Mouse (Mus musculus) lung, embryonic 14.5 days (tissue): ENCODE measurements at regions not wholly inside any gene's neighbourhood (a gene's known extent, or its start where the extent isn't known, plus 50 kb on each side); places are given as distances from the start of the nearest gene placed in this dataset.
A peak's percentile ranks its signal among the peaks of the same experiment; 100 is the strongest.
"Not testable (repeated sequence)": the region's sequence is repeated elsewhere in the genome, so short reads cannot be mapped to it uniquely, and the experiment has no call there.

ENCODE experiments used
- ATAC-seq: fragments of 200-750 bp; cut with Nextera tagmentation; 2 replicates; pipeline ENCODE4 v1.8.0; 2017; ENCODE audit warnings: mild to moderate bottlenecking, moderate TSS enrichment, moderate library complexity; ENCODE audit not compliant: insufficient read depth
- DNase-seq: peaks from one replicate; pipeline ENCODE4 v3.0.0-alpha.2; 2015
- H3K27ac ChIP-seq: fragments of 300-500 bp; sonication (generic); 2 replicates; pipeline ENCODE4 v1.5.1; 2014; ENCODE audit warnings: low read depth, mild to moderate bottlenecking, moderate library complexity
- H3K27me3 ChIP-seq: fragments of 300-500 bp; sonication (generic); 2 replicates; pipeline ENCODE4 v1.6.1; 2014; ENCODE audit warnings: low read length, control low read depth; ENCODE audit not compliant: insufficient read depth
- H3K36me3 ChIP-seq: fragments of 300-500 bp; sonication (generic); 2 replicates; pipeline ENCODE4 v1.6.1; 2014; ENCODE audit warnings: control low read depth; ENCODE audit not compliant: insufficient read depth
- H3K4me1 ChIP-seq: fragments of 300-500 bp; sonication (generic); 2 replicates; pipeline ENCODE4 v1.6.1; 2014; ENCODE audit warnings: antibody characterized with exemption, control low read depth; ENCODE audit not compliant: insufficient read depth
- H3K4me2 ChIP-seq: fragments of 300-500 bp; sonication (generic); 2 replicates; pipeline ENCODE4 v1.6.1; 2014; ENCODE audit warnings: mild to moderate bottlenecking
- H3K4me3 ChIP-seq: fragments of 300-500 bp; sonication (generic); 2 replicates; pipeline ENCODE4 v1.5.1; 2014; ENCODE audit warnings: low read depth, low read length
- H3K9ac ChIP-seq: fragments of 300-500 bp; sonication (generic); 2 replicates; pipeline ENCODE4 v1.6.1; 2014
- H3K9me3 ChIP-seq: fragments of 300-500 bp; sonication (generic); 2 replicates; pipeline ENCODE4 v1.6.1; 2016; ENCODE audit warnings: low read depth, low read length, control low read depth
- CTCF ChIP-seq: IDR thresholded peaks from 2 replicates; pipeline ENCODE4 v1.5.1; 2016; ENCODE audit warnings: antibody characterized with exemption, low read depth
- WGBS: fragments of 180-500 bp; shearing (Covaris S2); extraction: QIAGEN DNeasy Blood & Tissue Kit; methylation state at CpG from one replicate; pipeline ENCODE4 v1.1.7; 2014; 5-methylcytosine and 5-hydroxymethylcytosine counted together

DNA sequence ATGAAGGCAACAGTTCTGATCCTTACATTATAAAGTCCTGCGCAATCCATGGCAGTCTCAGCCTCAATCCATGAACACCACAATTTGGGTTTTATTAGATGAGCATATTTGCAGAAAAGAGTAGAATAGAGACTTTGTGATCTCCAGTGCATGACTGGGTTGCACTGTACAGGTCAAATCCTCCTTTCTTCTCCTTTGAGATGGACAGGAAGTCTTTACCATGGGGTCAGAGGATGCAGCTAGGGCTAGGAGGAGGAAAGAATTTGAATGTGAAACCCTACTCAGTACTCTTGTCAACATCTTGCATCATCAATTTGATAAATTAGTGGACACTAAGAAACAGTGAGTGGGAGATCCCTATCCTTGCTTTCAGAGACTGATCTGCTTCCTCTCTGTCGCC, 965.3 kb upstream of the Robo1 start:
- DNase-seq = no peak
- no peak overlapping the region for H3K9ac ChIP-seq
- no peaks in the 10 kb centered on the region for H3K27me3 ChIP-seq
- no peaks in the 10 kb centered on the region for H3K9me3 ChIP-seq
- ATAC-seq = no peak
- no peak for TF ChIP-seq CTCF
- no peak overlapping the region for H3K27ac ChIP-seq
- no peaks in the 10 kb centered on the region for H3K4me1 ChIP-seq
- H3K36me3 ChIP-seq = no peaks in the 10 kb centered on the region
- 79% methylated on average over 2 of the region's 2 CpGs for WGBS
- no peak overlapping the region for H3K4me2 ChIP-seq
- no peak overlapping the region for H3K4me3 ChIP-seq

DNA sequence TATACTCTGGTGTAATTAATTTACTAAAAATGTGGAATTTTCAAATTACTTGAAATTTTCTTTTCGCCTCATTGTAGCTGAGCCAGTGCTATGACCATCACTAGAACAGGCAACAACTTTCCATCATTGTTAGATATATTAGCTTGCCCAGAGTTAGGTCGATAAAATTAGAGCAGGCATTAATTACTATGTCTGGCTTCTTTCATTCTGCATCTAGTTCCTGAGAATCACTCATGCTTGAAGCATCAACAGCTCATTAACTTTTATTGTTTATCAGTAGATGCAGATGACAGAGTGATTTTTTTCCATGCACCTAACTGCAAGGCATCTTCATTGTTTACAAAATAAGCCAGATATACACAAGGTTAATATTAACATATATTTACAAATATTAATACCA, 963.5 kb upstream of the Robo1 start:
- H3K4me2 ChIP-seq = no peak overlapping the region
- H3K36me3 ChIP-seq = no peaks in the 10 kb centered on the region
- no peaks in the 10 kb centered on the region for H3K27me3 ChIP-seq
- DNase-seq = no peak
- no peak overlapping the region for H3K4me3 ChIP-seq
- no peak for TF ChIP-seq CTCF
- ATAC-seq = no peak
- H3K9ac ChIP-seq = no peak overlapping the region
- no peaks in the 10 kb centered on the region for H3K4me1 ChIP-seq
- H3K27ac ChIP-seq = no peak overlapping the region
- H3K9me3 ChIP-seq = no peaks in the 10 kb centered on the region
- WGBS = 84% methylated on average over 2 of the region's 2 CpGs

DNA sequence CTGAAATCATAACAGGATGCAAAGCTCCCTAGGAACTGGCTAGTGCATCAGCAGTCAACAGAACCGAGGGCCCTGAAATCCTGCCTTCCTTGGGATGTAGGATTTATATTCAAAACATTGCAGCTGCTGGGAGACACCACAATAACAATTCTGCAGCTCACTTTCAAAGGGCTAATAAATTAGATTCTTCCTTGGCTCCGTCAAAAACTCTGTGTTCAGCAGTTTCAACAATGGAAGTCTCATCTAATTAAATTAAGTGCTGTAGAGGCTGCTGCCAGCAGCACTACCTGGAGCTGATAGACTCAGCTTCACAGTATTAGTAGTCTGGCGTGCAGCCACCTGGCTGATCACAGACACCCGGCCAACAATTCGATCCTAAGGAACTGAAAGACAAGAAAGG, 916.2 kb upstream of the Robo1 start:
- H3K9me3 ChIP-seq = no peaks in the 10 kb centered on the region
- H3K4me1 ChIP-seq = no peaks in the 10 kb centered on the region
- DNase-seq = peak; percentile 8
- no peaks in the 10 kb centered on the region for H3K36me3 ChIP-seq
- no peak overlapping the region for H3K9ac ChIP-seq
- no peak overlapping the region for H3K4me3 ChIP-seq
- no peak overlapping the region for H3K27ac ChIP-seq
- no peak for ATAC-seq
- TF ChIP-seq CTCF = no peak
- no peaks in the 10 kb centered on the region for H3K27me3 ChIP-seq
- no peak overlapping the region for H3K4me2 ChIP-seq
- 27% methylated on average over 5 of the region's 5 CpGs for WGBS

DNA sequence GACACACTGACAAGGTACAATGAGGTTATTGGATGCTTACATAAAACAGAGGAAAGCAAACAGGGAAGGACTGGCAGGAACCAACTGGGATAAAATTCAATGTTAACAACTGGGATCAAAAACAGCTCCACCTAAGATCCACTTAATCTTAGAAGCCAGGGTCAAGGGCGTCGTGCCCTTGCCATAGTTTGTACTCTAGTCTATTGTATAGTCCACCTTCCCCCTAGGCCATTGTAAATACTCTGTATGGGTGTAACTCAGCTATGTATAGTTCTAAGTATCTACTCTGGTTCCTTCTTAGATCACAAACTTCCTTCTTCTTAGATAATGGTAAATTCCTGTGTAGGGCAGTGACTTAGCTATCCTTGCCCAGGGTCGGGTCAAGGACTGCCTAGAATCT, 873.3 kb upstream of the Robo1 start:
- not testable (repeated sequence) for H3K9ac ChIP-seq, H3K4me2 ChIP-seq, H3K9me3 ChIP-seq, ATAC-seq, H3K36me3 ChIP-seq, H3K4me1 ChIP-seq, H3K27ac ChIP-seq, DNase-seq, H3K27me3 ChIP-seq, H3K4me3 ChIP-seq
- 83% methylated on average over 3 of the region's 3 CpGs for WGBS
